Mouse (Mus musculus) heart, postnatal 0 days (tissue): ENCODE results near the gene Olfr1155. TPM values are rescaled to one million over a fixed set of nuclear protein-coding genes. Genes with fewer than 3 reads are reported as not detected.

Experiments
- ATAC-seq: fragments of 200-750 bp; cut with Nextera tagmentation; 2 replicates; pipeline ENCODE4 v1.8.0; 2017; ENCODE audit warnings: low read depth, moderate number of reproducible peaks, moderate library complexity; ENCODE audit not compliant: insufficient read depth
- DNase-seq: peaks from one replicate; pipeline ENCODE4 v3.0.0-alpha.2; 2016; ENCODE audit warnings: low spot score
- H3K27ac ChIP-seq: fragments of 300-500 bp; sonication (generic); 2 replicates; pipeline ENCODE4 v1.5.1; 2014; ENCODE audit warnings: low read depth, mild to moderate bottlenecking
- H3K27me3 ChIP-seq: fragments of 300-500 bp; sonication (generic); 2 replicates; pipeline ENCODE4 v1.6.1; 2014; ENCODE audit warnings: low read length, mixed read lengths; ENCODE audit not compliant: control insufficient read depth, insufficient read depth
- H3K36me3 ChIP-seq: fragments of 300-500 bp; sonication (generic); replicated peaks from 2 replicates; pipeline ENCODE4 v1.6.1; 2014; ENCODE audit warnings: low read length, mixed read lengths; ENCODE audit not compliant: control insufficient read depth, insufficient read depth
- H3K4me1 ChIP-seq: fragments of 300-500 bp; sonication (generic); 2 replicates; pipeline ENCODE4 v1.6.1; 2014; ENCODE audit warnings: antibody characterized with exemption; ENCODE audit not compliant: control insufficient read depth, insufficient read depth
- H3K4me2 ChIP-seq: fragments of 300-500 bp; sonication (generic); 2 replicates; pipeline ENCODE4 v1.6.1; 2014; ENCODE audit warnings: low read depth, mild to moderate bottlenecking, low read length, moderate library complexity
- H3K4me3 ChIP-seq: fragments of 300-500 bp; sonication (generic); 2 replicates; pipeline ENCODE4 v1.5.1; 2014; ENCODE audit warnings: low read depth, low read length
- H3K9ac ChIP-seq: fragments of 300-500 bp; sonication (generic); replicated peaks from 2 replicates; pipeline ENCODE4 v1.6.1; 2014; ENCODE audit warnings: low read depth, low read length, mixed read lengths
- H3K9me3 ChIP-seq: fragments of 300-500 bp; sonication (generic); replicated peaks from 2 replicates; pipeline ENCODE4 v1.6.1; 2016; ENCODE audit warnings: low read length; ENCODE audit not compliant: control insufficient read depth
- CTCF ChIP-seq: IDR thresholded peaks from 2 replicates; pipeline ENCODE4 v1.5.1; 2016; ENCODE audit warnings: antibody characterized with exemption, control low read depth, low read depth
- EP300 ChIP-seq: IDR thresholded peaks from 2 replicates; pipeline ENCODE4 v1.6.1; 2016; ENCODE audit warnings: antibody characterized with exemption, low read depth
- WGBS: fragments of 180-500 bp; shearing (Covaris S2); extraction: QIAGEN DNeasy Blood & Tissue Kit; methylation state at CpG from one replicate; pipeline ENCODE4 v1.1.7; 2014; 5-methylcytosine and 5-hydroxymethylcytosine counted together
- polyA plus RNA-seq: library from polyadenylated mRNA; unstranded; fragments of >200 nt; fragmentation: Nextera tagmentation; extraction: Ambion mirVana; gene quantifications from 2 replicates; pipeline ENCODE4 v1.2.1, GENCODE M21; 2015
- total RNA-seq: library from RNA; depleted of rRNA; stranded (reverse); fragments of >200 nt; gene quantifications from 2 replicates; pipeline ENCODE4 v1.2.3, GENCODE M21; 2014; ENCODE audit warnings: low replicate concordance; rRNA removed

The Olfr1155 gene
- total and polyA plus RNA-seq, 2 experiments from 2014 or later = not detected

GRCm38 (mm10) chr2:87894662-87895061 is 50.3 kb downstream of the Olfr1155 start, which contains the start of gene Olfr1153:
Olfr1153 (plus strand) TSS chr2:87894962.
- no peaks in the 10 kb centered on the region for H3K27me3 ChIP-seq
- H3K9ac ChIP-seq = no peak within 1 kb of the TSS
- H3K4me3 ChIP-seq = no peak within 1 kb of the TSS
- H3K4me2 ChIP-seq = no peak within 1 kb of the TSS
- H3K4me1 ChIP-seq = no peaks in the 10 kb centered on the region
- WGBS = 66% methylated on average over 1 of the region's 1 CpGs
- DNase-seq = no peak
- TF ChIP-seq EP300 (no peak), CTCF (no peak)
- H3K27ac ChIP-seq = no peak within 1 kb of the TSS
- no peaks in the 10 kb centered on the region for H3K36me3 ChIP-seq
- no peak for ATAC-seq
- no peaks in the 10 kb centered on the region for H3K9me3 ChIP-seq

Other genes starting within 250 kb of the Olfr1155 start
- gene Olfr1137, start 232.0 kb downstream of the Olfr1155 start, total RNA-seq = not detected in 2 replicates
- gene Olfr1137, start 232.0 kb downstream of the Olfr1155 start, polyA plus RNA-seq = not detected in 2 replicates
- gene Olfr1138, start 205.2 kb downstream of the Olfr1155 start, total RNA-seq = not detected in 2 replicates
- gene Olfr1138, start 205.2 kb downstream of the Olfr1155 start, polyA plus RNA-seq = not detected in 2 replicates
- gene Olfr1140, start 201.4 kb downstream of the Olfr1155 start, total RNA-seq = not detected in 2 replicates
- not detected in 2 replicates for gene Olfr1140, start 201.4 kb downstream of the Olfr1155 start, polyA plus RNA-seq
- gene Olfr1141, start 191.1 kb downstream of the Olfr1155 start, total RNA-seq = not detected in 2 replicates
- not detected in 2 replicates for gene Olfr1141, start 191.1 kb downstream of the Olfr1155 start, polyA plus RNA-seq
- not detected in 2 replicates for gene Olfr152, start 165.7 kb downstream of the Olfr1155 start, total RNA-seq
- not detected in 2 replicates for gene Olfr152, start 165.7 kb downstream of the Olfr1155 start, polyA plus RNA-seq
- not detected in 2 replicates for gene Olfr1143, start 144.5 kb downstream of the Olfr1155 start, total RNA-seq
- gene Olfr1143, start 144.5 kb downstream of the Olfr1155 start, polyA plus RNA-seq = not detected in 2 replicates
- gene Olfr1145, start 135.3 kb downstream of the Olfr1155 start, total RNA-seq = not detected in 2 replicates
- not detected in 2 replicates for gene Olfr1145, start 135.3 kb downstream of the Olfr1155 start, polyA plus RNA-seq
- gene Olfr1148, start 114.6 kb downstream of the Olfr1155 start, total RNA-seq = not detected in 2 replicates
- not detected in 2 replicates for gene Olfr1148, start 114.6 kb downstream of the Olfr1155 start, polyA plus RNA-seq
- gene Olfr1150-ps1, start 101.1 kb downstream of the Olfr1155 start, total RNA-seq = not detected in 2 replicates
- gene Olfr1150-ps1, start 101.1 kb downstream of the Olfr1155 start, polyA plus RNA-seq = not detected in 2 replicates
- not detected in 2 replicates for gene Olfr1151, start 89.3 kb downstream of the Olfr1155 start, total RNA-seq
- gene Olfr1151, start 89.3 kb downstream of the Olfr1155 start, polyA plus RNA-seq = not detected in 2 replicates
- not detected in 2 replicates for gene Olfr1152, start 78.6 kb downstream of the Olfr1155 start, total RNA-seq
- not detected in 2 replicates for gene Olfr1152, start 78.6 kb downstream of the Olfr1155 start, polyA plus RNA-seq
- gene Olfr1153, start 50.2 kb downstream of the Olfr1155 start, total RNA-seq = not detected in 2 replicates
- not detected in 2 replicates for gene Olfr1153, start 50.2 kb downstream of the Olfr1155 start, polyA plus RNA-seq
- not detected in 2 replicates for gene Olfr1154, start 40.0 kb downstream of the Olfr1155 start, total RNA-seq
- gene Olfr1154, start 40.0 kb downstream of the Olfr1155 start, polyA plus RNA-seq = not detected in 2 replicates
- gene Olfr1156, start 8.0 kb upstream of the Olfr1155 start, total RNA-seq = not detected in 2 replicates
- gene Olfr1156, start 8.0 kb upstream of the Olfr1155 start, polyA plus RNA-seq = not detected in 2 replicates
- not detected in 2 replicates for gene Olfr1157, start 23.2 kb upstream of the Olfr1155 start, total RNA-seq
- gene Olfr1157, start 23.2 kb upstream of the Olfr1155 start, polyA plus RNA-seq = not detected in 2 replicates
- not detected in 2 replicates for gene Olfr74, start 29.5 kb upstream of the Olfr1155 start, total RNA-seq
- gene Olfr74, start 29.5 kb upstream of the Olfr1155 start, polyA plus RNA-seq = not detected in 2 replicates
- not detected in 2 replicates for gene Olfr1158, start 45.0 kb upstream of the Olfr1155 start, total RNA-seq
- gene Olfr1158, start 45.0 kb upstream of the Olfr1155 start, polyA plus RNA-seq = not detected in 2 replicates
- gene Olfr1160, start 63.1 kb upstream of the Olfr1155 start, total RNA-seq = not detected in 2 replicates
- not detected in 2 replicates for gene Olfr1160, start 63.1 kb upstream of the Olfr1155 start, polyA plus RNA-seq
- gene Olfr1161, start 77.6 kb upstream of the Olfr1155 start, total RNA-seq = not detected in 2 replicates
- gene Olfr1161, start 77.6 kb upstream of the Olfr1155 start, polyA plus RNA-seq = not detected in 2 replicates
- not detected in 2 replicates for gene Olfr73, start 92.6 kb upstream of the Olfr1155 start, total RNA-seq
- not detected in 2 replicates for gene Olfr73, start 92.6 kb upstream of the Olfr1155 start, polyA plus RNA-seq
- gene Olfr1162, start 106.0 kb upstream of the Olfr1155 start, total RNA-seq = not detected in 2 replicates
- gene Olfr1162, start 106.0 kb upstream of the Olfr1155 start, polyA plus RNA-seq = not detected in 2 replicates
- gene Olfr1163, start 126.7 kb upstream of the Olfr1155 start, total RNA-seq = not detected in 2 replicates
- not detected in 2 replicates for gene Olfr1163, start 126.7 kb upstream of the Olfr1155 start, polyA plus RNA-seq
- not detected in 2 replicates for gene Olfr1164, start 148.8 kb upstream of the Olfr1155 start, total RNA-seq
- gene Olfr1164, start 148.8 kb upstream of the Olfr1155 start, polyA plus RNA-seq = not detected in 2 replicates
- not detected in 2 replicates for gene Olfr1166, start 183.1 kb upstream of the Olfr1155 start, total RNA-seq
- not detected in 2 replicates for gene Olfr1166, start 183.1 kb upstream of the Olfr1155 start, polyA plus RNA-seq
- not detected in 2 replicates for gene Olfr1167, start 210.1 kb upstream of the Olfr1155 start, total RNA-seq
- gene Olfr1167, start 210.1 kb upstream of the Olfr1155 start, polyA plus RNA-seq = not detected in 2 replicates
- gene Olfr1168, start 236.7 kb upstream of the Olfr1155 start, total RNA-seq = not detected in 2 replicates
- gene Olfr1168, start 236.7 kb upstream of the Olfr1155 start, polyA plus RNA-seq = not detected in 2 replicates